Mouse (Mus musculus): ENCODE measurements around the gene Zfp326.
A peak's percentile ranks its signal among the peaks of the same experiment; 100 is the strongest.
"Not testable (repeated sequence)": the region's sequence is repeated elsewhere in the genome, so short reads cannot be mapped to it uniquely, and the experiment has no call there.

Zfp326 gene

DNA sequence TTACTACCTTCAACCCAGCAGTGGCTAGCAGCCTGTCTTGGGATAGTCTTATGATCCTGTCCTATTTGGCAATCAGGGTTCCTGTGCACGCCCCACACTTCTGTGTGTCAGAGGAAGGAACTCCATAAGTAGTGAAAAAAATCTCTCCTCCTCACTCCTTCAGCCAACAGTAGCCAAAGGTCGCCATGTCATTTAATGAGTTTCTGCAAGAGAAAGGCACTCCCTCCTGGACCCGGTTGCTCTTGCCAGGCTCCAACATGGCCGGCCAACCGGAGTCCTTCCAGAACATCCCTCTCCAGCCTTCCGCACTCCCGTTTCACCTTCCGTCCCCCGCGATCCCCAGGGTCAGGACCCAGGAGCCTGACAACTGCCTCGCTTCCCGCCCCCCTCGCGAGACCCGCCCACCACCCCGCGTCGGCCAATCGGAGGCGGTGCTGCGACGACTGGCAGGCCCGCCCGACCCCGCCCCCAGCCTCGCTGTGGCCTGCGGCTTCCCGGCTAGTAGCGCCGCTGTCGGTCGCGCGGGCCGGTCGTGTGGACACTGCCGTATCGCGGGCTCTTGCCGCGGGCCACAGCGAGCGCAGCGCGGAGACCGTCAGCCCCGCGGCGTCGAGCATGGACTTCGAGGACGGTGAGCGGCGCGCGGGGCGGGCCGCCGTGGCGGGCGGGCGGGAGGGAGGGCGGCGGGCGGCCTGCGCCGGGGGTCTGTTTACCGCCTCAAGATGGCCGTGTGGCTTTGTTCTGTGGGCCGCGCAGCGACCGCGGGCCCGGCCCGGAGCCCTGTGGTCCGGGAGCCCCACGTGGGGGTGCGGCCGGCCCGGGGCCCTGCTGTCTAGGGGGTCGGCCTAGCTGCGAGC is at the start of gene Zfp326:
Gene Zfp326 (plus strand): TSS at position 498 of the 857 bp plus-strand sequence.
- peak; percentile 95 for DNase-seq (ENCODE audit: low read depth, low spot score)

DNA sequence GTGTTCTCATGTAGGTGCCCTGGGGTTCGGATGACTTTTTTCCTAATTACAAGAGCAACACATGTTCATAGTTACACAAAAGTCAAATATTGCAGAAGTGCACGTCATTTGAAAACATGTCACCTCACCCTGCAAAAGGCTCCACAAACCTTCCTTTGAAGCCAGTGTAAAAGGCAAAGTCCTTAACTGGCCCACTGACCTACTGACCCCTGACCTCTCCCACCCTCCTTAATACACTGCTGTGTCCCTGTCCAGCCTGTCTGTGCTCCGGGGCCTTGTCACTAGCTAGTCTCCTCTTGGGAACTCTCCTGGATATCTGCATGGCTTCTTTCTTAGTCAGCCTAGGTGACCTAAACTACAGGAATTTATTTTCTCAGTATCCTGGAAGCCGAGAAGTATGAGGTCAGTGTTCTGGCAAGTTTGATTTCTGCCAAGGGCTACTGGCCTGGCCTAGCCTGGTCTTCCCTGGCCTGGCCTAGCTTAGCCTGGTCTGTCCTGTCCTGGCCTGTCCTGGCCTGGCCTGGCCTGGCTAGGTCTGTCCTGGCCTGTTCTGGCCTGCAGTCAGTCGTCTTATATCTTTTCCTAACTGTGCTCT is 49.4 kb upstream of the Zfp326 start:
- DNase-seq (ENCODE audit: low read depth, low spot score), result no peak

DNA sequence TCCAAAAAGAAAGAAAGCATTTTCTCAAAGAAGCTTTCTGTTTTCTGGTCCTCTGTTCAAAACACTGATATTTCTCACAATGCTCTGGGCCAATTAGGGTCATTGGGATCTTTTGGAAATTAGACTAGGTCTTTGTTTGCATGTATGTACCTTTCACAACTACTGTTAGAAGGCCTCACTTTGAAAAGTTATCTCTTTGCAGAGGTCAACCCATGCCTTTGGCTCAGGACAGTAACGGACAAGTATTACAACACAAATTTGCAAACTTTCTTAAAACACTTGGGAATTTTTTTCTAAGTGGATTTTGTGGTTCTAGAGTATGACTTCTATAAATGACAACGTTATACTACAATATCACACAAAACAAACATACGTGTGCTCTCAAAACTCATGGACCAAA is 48.3 kb upstream of the Zfp326 start:
- no peak for DNase-seq (ENCODE audit: low read depth, low spot score)

DNA sequence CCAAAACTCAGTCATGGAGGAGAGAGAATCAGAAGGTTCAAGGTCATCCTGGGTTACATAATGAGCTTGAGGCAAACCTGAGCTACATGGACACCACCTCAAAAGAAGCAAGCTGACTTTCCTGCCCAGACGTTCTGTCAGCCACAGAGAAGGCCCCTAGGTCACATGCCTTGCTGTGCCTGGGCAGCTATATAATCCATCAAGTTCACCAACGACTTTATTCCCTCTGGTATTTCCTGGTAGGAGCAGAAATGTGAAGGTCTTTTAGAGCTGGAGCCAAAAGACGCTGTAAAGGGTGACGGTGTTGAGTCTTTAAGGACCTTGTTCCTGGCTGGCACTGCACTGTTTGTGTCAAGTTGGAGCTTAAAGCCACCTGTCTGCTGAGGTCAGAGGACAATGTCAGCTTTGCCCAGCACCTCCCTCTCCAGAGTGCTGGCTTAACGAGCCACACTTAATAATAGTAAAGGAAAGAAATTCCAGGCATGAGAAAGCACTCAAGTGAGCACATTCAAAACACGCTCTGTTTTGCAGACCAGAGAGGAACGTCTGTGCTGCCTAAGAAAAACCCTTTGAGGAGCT is 47.3 kb upstream of the Zfp326 start:
- DNase-seq (ENCODE audit: low read depth, low spot score), result no peak

GRCm38 (mm10) chr5:105832140-105832539 is 44.2 kb upstream of the Zfp326 start:
- DNase-seq (ENCODE audit: low read depth, low spot score), result no peak

DNA sequence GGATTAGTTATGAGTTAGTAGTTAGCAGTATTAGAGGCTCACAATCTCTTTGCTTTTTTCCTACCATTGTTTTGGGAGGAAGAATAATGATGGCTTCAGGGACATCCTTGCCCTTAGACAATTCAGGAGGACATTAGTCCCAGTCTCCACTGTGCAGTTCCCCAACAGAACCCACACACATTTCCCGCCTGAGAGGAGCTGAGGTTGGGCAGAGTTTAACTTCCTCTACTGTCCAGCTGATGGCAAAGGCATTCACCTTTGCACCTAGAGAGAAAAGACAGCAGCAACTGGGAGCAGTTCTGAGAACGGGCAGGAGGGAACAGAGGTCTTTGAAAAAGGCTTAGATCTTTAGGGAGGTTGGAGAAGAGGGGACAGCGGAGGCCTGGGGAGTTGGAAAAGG is 42.4 kb upstream of the Zfp326 start:
- DNase-seq (ENCODE audit: low read depth, low spot score), result no peak

GRCm38 (mm10) chr5:105836006-105836405 is 40.4 kb upstream of the Zfp326 start:
- DNase-seq (ENCODE audit: low read depth, low spot score), result no peak

- peak; percentile 32 for DNase-seq (ENCODE audit: low read depth, low spot score)
Observed at GRCm38 (mm10) chr5:105839740-105840310, 36.5 kb upstream of the Zfp326 start.

- no peak for DNase-seq (ENCODE audit: low read depth, low spot score)
Observed at GRCm38 (mm10) chr5:105844044-105844753, 32.2 kb upstream of the Zfp326 start.

DNA sequence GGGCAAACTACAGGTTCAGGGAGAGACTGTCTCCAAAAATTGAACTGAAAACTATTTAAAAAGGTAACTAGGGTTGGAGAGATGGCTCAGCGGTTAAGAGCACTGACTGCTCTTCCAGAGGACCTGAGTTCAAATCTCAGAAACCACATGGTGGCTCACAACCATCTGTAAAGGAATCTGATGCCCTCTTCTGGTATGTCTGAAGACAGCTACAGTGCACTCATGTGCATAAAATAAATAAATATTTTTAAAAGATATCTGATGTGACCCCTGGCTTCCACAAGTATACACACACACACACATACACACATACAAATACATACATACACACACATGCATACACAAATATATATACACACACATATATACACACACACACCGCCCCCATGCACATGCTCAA is 31.3 kb upstream of the Zfp326 start:
- no peak for DNase-seq (ENCODE audit: low read depth, low spot score)

DNA sequence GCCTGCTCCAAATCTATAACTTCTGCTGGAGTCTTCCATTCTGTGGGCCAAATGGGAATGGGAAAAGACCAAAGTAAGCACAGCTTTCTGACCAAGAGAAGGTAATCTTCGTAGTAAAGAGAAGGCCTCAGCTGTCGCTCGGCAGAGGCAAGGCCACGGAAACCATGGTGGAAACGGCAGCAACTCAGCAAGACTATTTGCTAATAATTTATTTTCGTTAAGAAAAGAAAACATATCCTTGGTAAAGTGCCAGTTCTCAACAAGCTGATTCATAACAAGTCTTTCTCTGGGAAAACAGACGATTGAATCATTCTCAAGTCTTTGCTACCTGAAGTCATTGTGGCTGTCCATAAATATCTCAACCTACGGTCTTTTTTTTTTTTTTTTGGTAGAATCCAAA is 28.6 kb upstream of the Zfp326 start:
- no peak for DNase-seq (ENCODE audit: low read depth, low spot score)

DNA sequence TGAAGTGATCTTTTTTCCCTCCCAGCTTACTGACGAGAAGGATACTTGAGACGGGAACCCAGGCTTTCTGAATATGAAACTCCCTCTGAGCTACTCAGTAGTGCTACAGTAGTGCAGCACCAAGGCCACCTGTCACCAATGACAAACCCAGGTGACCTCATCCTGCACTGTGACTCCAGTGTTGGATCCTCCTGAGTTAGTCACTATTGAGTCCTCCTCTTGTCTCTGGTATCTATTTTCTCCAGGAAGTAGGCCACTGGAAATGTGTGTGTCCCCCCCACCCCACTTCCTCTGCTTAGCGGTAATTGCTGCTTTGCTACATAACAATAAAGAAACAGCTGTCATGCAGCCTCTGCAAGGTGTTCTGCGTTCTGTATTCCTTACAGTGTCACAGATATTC is 27.1 kb upstream of the Zfp326 start:
- peak; percentile 53 for DNase-seq (ENCODE audit: low read depth, low spot score)

- DNase-seq (ENCODE audit: low read depth, low spot score), result no peak
Observed at GRCm38 (mm10) chr5:105849643-105850042, 26.7 kb upstream of the Zfp326 start.

GRCm38 (mm10) chr5:105853271-105853670 is 23.1 kb upstream of the Zfp326 start:
- DNase-seq (ENCODE audit: low read depth, low spot score), result no peak

- DNase-seq (ENCODE audit: low read depth, low spot score), result no peak
Observed at GRCm38 (mm10) chr5:105857486-105857885, 18.9 kb upstream of the Zfp326 start.

DNA sequence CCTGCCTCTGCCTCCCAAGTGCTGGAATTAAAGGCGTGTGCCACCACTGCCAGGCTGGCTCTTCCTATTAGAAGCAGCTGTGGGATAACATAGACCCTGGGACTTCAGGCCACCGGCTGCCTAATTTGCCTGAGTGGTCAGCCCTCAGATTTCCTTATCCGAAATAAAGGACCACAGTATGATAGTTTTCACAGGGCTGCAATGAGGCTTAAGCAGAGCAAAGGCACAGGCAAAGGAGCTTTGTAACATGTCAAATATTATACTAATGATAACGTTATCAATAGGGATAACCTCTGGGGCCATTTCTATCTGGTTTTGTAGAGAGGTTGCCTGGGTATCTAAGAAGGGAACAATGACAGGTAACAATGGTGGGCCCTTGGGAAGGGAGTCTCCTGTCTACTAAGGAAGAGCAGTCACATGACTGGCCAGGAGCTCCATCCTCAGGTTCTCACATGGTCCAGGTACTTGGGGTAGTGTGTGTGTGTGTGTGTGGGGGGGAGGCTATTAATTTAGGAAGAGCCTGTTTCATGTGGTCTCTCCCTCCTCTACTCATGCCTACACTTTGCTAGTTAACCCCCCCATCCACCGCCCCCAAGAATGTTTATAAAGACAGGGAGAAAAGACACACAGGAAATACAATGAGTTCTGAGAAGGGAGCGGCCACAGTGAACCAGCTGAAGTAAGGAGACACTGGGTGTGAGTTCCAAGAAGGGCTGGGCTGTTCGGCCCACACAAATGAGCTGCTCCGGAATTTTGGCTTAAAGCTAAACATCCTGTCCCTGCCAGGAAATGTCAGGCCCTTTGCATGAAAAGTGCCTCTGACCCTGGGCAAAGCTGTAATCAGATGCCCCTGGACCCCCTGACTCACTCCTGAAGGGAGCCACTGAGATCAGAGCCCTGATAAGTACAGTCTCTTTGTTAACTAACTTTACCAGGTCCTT is 17.3 kb upstream of the Zfp326 start:
- DNase-seq (ENCODE audit: low read depth, low spot score), result peak; percentile 40

GRCm38 (mm10) chr5:105859716-105860460 is 16.5 kb upstream of the Zfp326 start:
- DNase-seq (ENCODE audit: low read depth, low spot score), result no peak

- no peak for DNase-seq (ENCODE audit: low read depth, low spot score)
Observed at GRCm38 (mm10) chr5:105860461-105860835, 15.9 kb upstream of the Zfp326 start.

DNA sequence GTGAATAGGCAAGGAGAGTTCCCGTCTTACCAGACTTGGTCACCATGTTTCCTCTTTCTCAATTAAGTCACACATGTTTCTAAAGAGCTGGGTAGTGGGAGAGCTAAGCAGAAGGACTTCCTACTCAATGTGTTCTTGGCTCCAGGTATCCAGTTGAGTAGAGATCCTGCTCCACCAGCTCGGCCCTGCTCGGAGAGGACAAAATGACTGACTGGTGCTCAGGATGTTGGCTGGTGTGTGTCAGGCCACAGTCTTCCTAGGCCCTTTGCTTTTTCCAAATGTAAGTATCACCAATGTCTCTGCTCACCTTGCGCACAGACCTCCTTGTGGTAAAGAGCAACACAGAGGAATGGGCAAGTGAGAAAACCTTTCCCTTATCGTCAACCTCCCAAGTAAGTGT is 14.7 kb upstream of the Zfp326 start:
- no peak for DNase-seq (ENCODE audit: low read depth, low spot score)

- DNase-seq (ENCODE audit: low read depth, low spot score), result not testable (repeated sequence)
Observed at GRCm38 (mm10) chr5:105865110-105865628, 11.2 kb upstream of the Zfp326 start.

Measured in CD4-positive, CD25-positive, alpha-beta regulatory T cell, adult 2 months (primary cell).